Comparison of ENCODE assay signal across 14 mouse cellular contexts in the genomic region with DNA sequence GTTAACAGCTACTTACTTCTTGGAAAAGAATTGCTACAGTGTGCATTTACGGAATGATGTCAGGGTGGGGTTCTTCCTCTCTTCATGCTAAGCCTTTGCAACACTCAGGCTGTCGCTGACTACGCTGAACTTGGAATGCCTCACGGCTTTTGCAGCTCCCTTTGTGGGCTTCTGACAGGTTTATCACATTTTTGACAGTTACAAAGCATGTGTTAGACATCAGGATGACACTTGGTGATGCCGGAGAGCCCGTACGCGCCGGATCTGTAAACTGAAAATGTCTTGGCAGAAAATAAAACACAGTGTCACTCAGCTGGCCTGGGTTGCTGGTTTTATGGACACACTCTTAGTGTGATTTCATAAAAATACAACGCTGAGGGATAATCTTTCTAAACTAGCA. TPM values are rescaled to one million over a fixed set of nuclear protein-coding genes. Genes with fewer than 3 reads are reported as not detected.
A peak's percentile ranks its signal among the peaks of the same experiment; 100 is the strongest.
DNase-seq lines count a peak whose midpoint lies in the region; ATAC-seq and TF ChIP-seq lines count a peak whose summit lies in the region.
"Had no signal": no experiment of that assay in that cellular context is flagged by ENCODE, and none has a peak within 500 bp of the region (broad histone marks: within the 10 kb centered on the region; RNA-seq: fewer than 3 reads in every experiment).

No protein-coding gene starts in this region.

- no peak for TF ChIP-seq EP300 in stomach, postnatal 0 days (optimal IDR thresholded peaks at IDR 0.05)

- H3K4me3 ChIP-seq in forebrain, embryonic 13.5 days: no peak overlapping the region
- H3K4me3 ChIP-seq in forebrain, embryonic 11.5 days (ENCODE audit: low read depth, low read length): no peak overlapping the region
- H3K4me3 ChIP-seq in kidney, embryonic 15.5 days (replicated peaks): no peak overlapping the region
- H3K4me3 ChIP-seq in stomach, embryonic 16.5 days (replicated peaks; ENCODE audit: low read length): no peak overlapping the region
- no peak overlapping the region for H3K4me3 ChIP-seq in stomach, postnatal 0 days (ENCODE audit: low read depth, low read length)
- H3K4me3 ChIP-seq in gastrocnemius, adult 2 months: no peak overlapping the region
- H3K4me3 ChIP-seq: liver, embryonic 15.5 days; midbrain, embryonic 12.5 days; neural tube, embryonic 12.5 days had no signal

- no peaks in the 10 kb centered on the region for H3K36me3 ChIP-seq in forebrain, embryonic 13.5 days (ENCODE audit: poor library complexity, severe bottlenecking)
- no peaks in the 10 kb centered on the region for H3K36me3 ChIP-seq in forebrain, embryonic 11.5 days (ENCODE audit: control insufficient read depth, insufficient read depth, low read length)
- H3K36me3 ChIP-seq in kidney, embryonic 15.5 days: no peaks in the 10 kb centered on the region
- no peaks in the 10 kb centered on the region for H3K36me3 ChIP-seq in stomach, embryonic 16.5 days (ENCODE audit: control insufficient read depth, insufficient read depth, low read length)
- H3K36me3 ChIP-seq in stomach, postnatal 0 days (ENCODE audit: control insufficient read depth, insufficient read depth, low read length): no peaks in the 10 kb centered on the region
- H3K36me3 ChIP-seq: liver, embryonic 15.5 days; midbrain, embryonic 12.5 days; neural tube, embryonic 12.5 days had no signal

- no peak overlapping the region for H3K4me2 ChIP-seq in forebrain, embryonic 13.5 days
- H3K4me2 ChIP-seq in forebrain, embryonic 11.5 days (ENCODE audit: low read depth, low read length, severe bottlenecking): no peak overlapping the region
- no peak overlapping the region for H3K4me2 ChIP-seq in kidney, embryonic 15.5 days
- no peak overlapping the region for H3K4me2 ChIP-seq in stomach, embryonic 16.5 days (ENCODE audit: low read depth, low read length)
- H3K4me2 ChIP-seq in stomach, postnatal 0 days (replicated peaks; ENCODE audit: low read depth): no peak overlapping the region
- H3K4me2 ChIP-seq: liver, embryonic 15.5 days; midbrain, embryonic 12.5 days; neural tube, embryonic 12.5 days had no signal

- ATAC-seq in forebrain, embryonic 13.5 days: peak; percentile 74
- no peak for ATAC-seq in forebrain, embryonic 11.5 days (replicated peaks; ENCODE audit: low FRiP score)
- no peak for ATAC-seq in kidney, embryonic 15.5 days (replicated peaks; ENCODE audit: low FRiP score)
- ATAC-seq in stomach, embryonic 16.5 days (ENCODE audit: insufficient read depth, low FRiP score): peak; percentile 47; the same call in 1 of the 2 replicates
- ATAC-seq in stomach, postnatal 0 days (ENCODE audit: low FRiP score, low TSS enrichment): no peak; the same call in 1 of the 2 replicates

- intact Hi-C loops in gastrocnemius, adult 2 months (cut with DNase I): no loop called here

- no peak for TF ChIP-seq CTCF in stomach, postnatal 0 days (IDR thresholded peaks at IDR 0.05; ENCODE audit: low read depth)
- no peak for TF ChIP-seq CTCF in gastrocnemius, adult 2 months (IDR thresholded peaks at IDR 0.05)

- WGBS in forebrain, embryonic 13.5 days: 65% methylated on average over 10 of the region's 10 CpGs
- 87% methylated on average over 10 of the region's 10 CpGs for WGBS in forebrain, embryonic 11.5 days
- 53% methylated on average over 10 of the region's 10 CpGs for WGBS in kidney, embryonic 15.5 days
- 25% methylated on average over 10 of the region's 10 CpGs for WGBS in stomach, embryonic 16.5 days
- WGBS in stomach, postnatal 0 days: 30% methylated on average over 10 of the region's 10 CpGs

- no peaks in the 10 kb centered on the region for H3K27me3 ChIP-seq in forebrain, embryonic 13.5 days
- H3K27me3 ChIP-seq in forebrain, embryonic 11.5 days (ENCODE audit: control insufficient read depth, insufficient read depth, low read length): no peaks in the 10 kb centered on the region
- no peaks in the 10 kb centered on the region for H3K27me3 ChIP-seq in kidney, embryonic 15.5 days
- H3K27me3 ChIP-seq in stomach, embryonic 16.5 days (ENCODE audit: control insufficient read depth, insufficient read depth, low read length): no peaks in the 10 kb centered on the region
- H3K27me3 ChIP-seq in stomach, postnatal 0 days (ENCODE audit: control insufficient read depth, insufficient read depth, low read length): no peaks in the 10 kb centered on the region
- H3K27me3 ChIP-seq: liver, embryonic 15.5 days; midbrain, embryonic 12.5 days; neural tube, embryonic 12.5 days had no signal

- H3K27ac ChIP-seq in forebrain, embryonic 13.5 days: no peak overlapping the region
- H3K27ac ChIP-seq in forebrain, embryonic 11.5 days (ENCODE audit: low read depth, low read length): no peak overlapping the region
- no peak overlapping the region for H3K27ac ChIP-seq in kidney, embryonic 15.5 days
- H3K27ac ChIP-seq in stomach, embryonic 16.5 days (ENCODE audit: low read length): no peak overlapping the region
- no peak overlapping the region for H3K27ac ChIP-seq in stomach, postnatal 0 days (replicated peaks)
- no peak overlapping the region for H3K27ac ChIP-seq in gastrocnemius, adult 2 months
- H3K27ac ChIP-seq: liver, embryonic 15.5 days; midbrain, embryonic 12.5 days; neural tube, embryonic 12.5 days had no signal

- H3K9ac ChIP-seq in forebrain, embryonic 13.5 days: no peak overlapping the region
- H3K9ac ChIP-seq in forebrain, embryonic 11.5 days (ENCODE audit: low read length): no peak overlapping the region
- H3K9ac ChIP-seq in kidney, embryonic 15.5 days: no peak overlapping the region
- H3K9ac ChIP-seq in stomach, embryonic 16.5 days (ENCODE audit: low read length): no peak overlapping the region
- H3K9ac ChIP-seq in stomach, postnatal 0 days (ENCODE audit: low read length): no peak overlapping the region
- H3K9ac ChIP-seq: liver, embryonic 15.5 days; midbrain, embryonic 12.5 days; neural tube, embryonic 12.5 days had no signal

- H3K9me3 ChIP-seq in forebrain, embryonic 13.5 days (replicated peaks): no peaks in the 10 kb centered on the region
- H3K9me3 ChIP-seq in forebrain, embryonic 11.5 days (ENCODE audit: control insufficient read depth, low read length): no peaks in the 10 kb centered on the region
- H3K9me3 ChIP-seq in kidney, embryonic 15.5 days (replicated peaks): no peaks in the 10 kb centered on the region
- no peaks in the 10 kb centered on the region for H3K9me3 ChIP-seq in stomach, embryonic 16.5 days (replicated peaks; ENCODE audit: control insufficient read depth, low read length)
- no peaks in the 10 kb centered on the region for H3K9me3 ChIP-seq in stomach, postnatal 0 days (ENCODE audit: control insufficient read depth, low read length)
- H3K9me3 ChIP-seq: liver, embryonic 15.5 days; midbrain, embryonic 12.5 days; neural tube, embryonic 12.5 days had no signal

- peaks cover 10% of the 10 kb centered on the region; the same call in 1 of the 2 replicates for H3K4me1 ChIP-seq in forebrain, embryonic 13.5 days
- H3K4me1 ChIP-seq in forebrain, embryonic 11.5 days (replicated peaks; ENCODE audit: control insufficient read depth, insufficient read depth, low read length): no peaks in the 10 kb centered on the region
- peaks cover 5% of the 10 kb centered on the region; the same call in 1 of the 2 replicates for H3K4me1 ChIP-seq in kidney, embryonic 15.5 days
- peaks cover 5% of the 10 kb centered on the region for H3K4me1 ChIP-seq in stomach, embryonic 16.5 days (ENCODE audit: control insufficient read depth, insufficient read depth, low read length)
- no peaks in the 10 kb centered on the region for H3K4me1 ChIP-seq in stomach, postnatal 0 days (replicated peaks; ENCODE audit: control insufficient read depth, insufficient read depth)
- H3K4me1 ChIP-seq: liver, embryonic 15.5 days; neural tube, embryonic 12.5 days had no signal

- DNase-seq in forebrain, embryonic 11.5 days (ENCODE audit: low spot score): no peak
- peak; percentile 39 for DNase-seq in kidney, postnatal 14 days
- DNase-seq in stomach, postnatal 0 days (ENCODE audit: low spot score): no peak
- DNase-seq in lung, postnatal 4 days: peak; percentile 23 to 62
- DNase-seq in gastrocnemius, adult 2 months: no peak
- DNase-seq: cerebellum, adult 2 months; gastrocnemius, postnatal 10 days; spleen, adult 18-20 months had no signal

RNA-seq across cellular contexts. Expression of a gene that starts 20.5 kb away (rescaled TPM):
- 0.71 and 1.7 TPM in 2 replicates for polyA plus RNA-seq in forebrain, embryonic 13.5 days (2015; fragmentation: Nextera tagmentation; extraction: Ambion mirVana)
- polyA plus RNA-seq in forebrain, embryonic 11.5 days (2014; fragmentation: Nextera tagmentation; extraction: Ambion mirVana): 2.2 and 3.7 TPM in 2 replicates
- polyA plus RNA-seq in kidney, embryonic 15.5 days (2015; fragmentation: Nextera tagmentation; extraction: Ambion mirVana): 1.7 and 2.5 TPM in 2 replicates
- polyA plus RNA-seq in stomach, embryonic 16.5 days (2015; fragmentation: Nextera tagmentation; extraction: Ambion mirVana): 1.0 and 1.4 TPM in 2 replicates
- polyA plus RNA-seq in stomach, postnatal 0 days (2015; fragmentation: Nextera tagmentation; extraction: Ambion mirVana): 1.6 and 1.7 TPM in 2 replicates
- 10 to 100 TPM; 11.2 to 11.3 TPM for total RNA-seq in gastrocnemius, adult 2 months (2021)

Comparison
In these comparisons a context has a peak if more than half of its experiments do, and no peak if none do; other contexts are left out.
1. ATAC-seq: peak in forebrain, embryonic 13.5 days (single experiment) and stomach, embryonic 16.5 days (single experiment); none in forebrain, embryonic 11.5 days (single experiment), kidney, embryonic 15.5 days (single experiment) and stomach, postnatal 0 days (single experiment).
2. DNase-seq: peak in kidney, postnatal 14 days (single experiment) and lung, postnatal 4 days (2 of 2); none in forebrain, embryonic 11.5 days (single experiment), stomach, postnatal 0 days (single experiment) and gastrocnemius, adult 2 months (single experiment).